Mouse (Mus musculus): Measurements from ENCODE around the gene Cpsf4l.

- TF ChIP-seq HCFC1 (IDR thresholded peaks at IDR 0.05; ENCODE audit: borderline replicate concordance, insufficient read depth, low read length) (no peak), ZC3H11A (IDR thresholded peaks at IDR 0.05; ENCODE audit: borderline replicate concordance, low read depth, low read length) (no peak), MAFK (IDR thresholded peaks at IDR 0.05; ENCODE audit: insufficient read depth, low read depth, low read length) (no peak), ZNF384 (IDR thresholded peaks at IDR 0.05; ENCODE audit: low read depth, low read length) (no peak)
Observed at GRCm38 (mm10) chr11:113664279-113664678, 45.5 kb downstream of the Cpsf4l start.
